Mouse (Mus musculus): ENCODE measurements around the gene Orm1. TPM values are rescaled to one million over a fixed set of nuclear protein-coding genes. Genes with fewer than 3 reads are reported as not detected.

Gene Orm1
- polyA plus RNA-seq (2015; fragmentation: Illumina TruSeq; extraction: RNeasy Lipid Tissue Mini Kit (QIAGEN cat#74804); ENCODE audit: low read depth, low replicate concordance): not detected

GRCm38 (mm10) chr4:63344295-63344694 lies at the start of gene Orm1:
Gene Orm1 (plus strand): TSS chr4:63344560.

GRCm38 (mm10) chr4:63355877-63356665 lies 11.7 kb downstream of the Orm1 start, which contains the start of gene Orm3:
Gene Orm3 (plus strand): TSS chr4:63356162.

GRCm38 (mm10) chr4:63362150-63362549 lies 17.8 kb downstream of the Orm1 start, which contains the start of gene Orm2:
Gene Orm2 (plus strand): TSS chr4:63362449.

Other genes starting within 250 kb of the Orm1 start
- 0.37 TPM for gene Ambp, start 189.8 kb upstream of the Orm1 start, polyA plus RNA-seq (2015; fragmentation: Illumina TruSeq; extraction: RNeasy Lipid Tissue Mini Kit (QIAGEN cat#74804); ENCODE audit: low read depth, low replicate concordance)
- gene Kif12, start 172.4 kb upstream of the Orm1 start, polyA plus RNA-seq (2015; fragmentation: Illumina TruSeq; extraction: RNeasy Lipid Tissue Mini Kit (QIAGEN cat#74804); ENCODE audit: low read depth, low replicate concordance): not detected
- gene Col27a1, start 130.6 kb upstream of the Orm1 start, polyA plus RNA-seq (2015; fragmentation: Illumina TruSeq; extraction: RNeasy Lipid Tissue Mini Kit (QIAGEN cat#74804); ENCODE audit: low read depth, low replicate concordance): 3.6 TPM
- gene Orm3, start 11.6 kb downstream of the Orm1 start, polyA plus RNA-seq (2015; fragmentation: Illumina TruSeq; extraction: RNeasy Lipid Tissue Mini Kit (QIAGEN cat#74804); ENCODE audit: low read depth, low replicate concordance): not detected
- not detected for gene Orm2, start 17.9 kb downstream of the Orm1 start, polyA plus RNA-seq (2015; fragmentation: Illumina TruSeq; extraction: RNeasy Lipid Tissue Mini Kit (QIAGEN cat#74804); ENCODE audit: low read depth, low replicate concordance)
- gene Akna, start 58.8 kb downstream of the Orm1 start, polyA plus RNA-seq (2015; fragmentation: Illumina TruSeq; extraction: RNeasy Lipid Tissue Mini Kit (QIAGEN cat#74804); ENCODE audit: low read depth, low replicate concordance): 1.9 TPM
- gene Whrn, start 151.4 kb downstream of the Orm1 start, polyA plus RNA-seq (2015; fragmentation: Illumina TruSeq; extraction: RNeasy Lipid Tissue Mini Kit (QIAGEN cat#74804); ENCODE audit: low read depth, low replicate concordance): 30.1 TPM
- gene Atp6v1g1, start 200.2 kb downstream of the Orm1 start, polyA plus RNA-seq (2015; fragmentation: Illumina TruSeq; extraction: RNeasy Lipid Tissue Mini Kit (QIAGEN cat#74804); ENCODE audit: low read depth, low replicate concordance): 246 TPM
- gene Tmem268, start 214.2 kb downstream of the Orm1 start, polyA plus RNA-seq (2015; fragmentation: Illumina TruSeq; extraction: RNeasy Lipid Tissue Mini Kit (QIAGEN cat#74804); ENCODE audit: low read depth, low replicate concordance): 11.1 TPM